Mouse (Mus musculus) CH12.LX (cell line): ENCODE measurements around the gene Defb22. TPM values are rescaled to one million over a fixed set of nuclear protein-coding genes. Genes with fewer than 3 reads are reported as not detected.

Source experiments
- DNase-seq: peaks from one replicate; pipeline ENCODE4 v3.0.0-alpha.2; 2013; ENCODE audit errors: extremely low read depth
- H3K27ac ChIP-seq: 2 replicates; pipeline ENCODE4 v1.5.1; 2012; ENCODE audit warnings: low read depth, mild to moderate bottlenecking, control low read depth, moderate library complexity; ENCODE audit not compliant: insufficient read depth
- H3K27me3 ChIP-seq: replicated peaks from 2 replicates; pipeline ENCODE3; 2012; ENCODE audit warnings: inconsistent platforms
- H3K36me3 ChIP-seq, 2 experiments: replicated peaks in 1 of 2; 2 replicates each; pipeline versions ENCODE3 to v1.6.1; 2012; ENCODE audit warnings: inconsistent platforms in 1 of 2, low read length in 1 of 2, mild to moderate bottlenecking in 1 of 2, mixed read lengths in 1 of 2, moderate library complexity in 1 of 2; ENCODE audit not compliant: control insufficient read depth in 1 of 2, insufficient read depth in 1 of 2
- H3K4me1 ChIP-seq, 2 experiments: 2 replicates each; pipeline ENCODE4 v1.6.1; 2012; ENCODE audit warnings: inconsistent platforms in 1 of 2, moderate library complexity in 1 of 2; ENCODE audit not compliant: insufficient read depth in 2 of 2, control insufficient read depth in 1 of 2
- H3K4me2 ChIP-seq: 2 replicates; pipeline ENCODE4 v1.6.1; 2012; ENCODE audit warnings: low read depth, mild to moderate bottlenecking, control low read depth; ENCODE audit not compliant: poor library complexity, insufficient read depth, severe bottlenecking
- H3K4me3 ChIP-seq, 3 experiments: fragments of 150-350 bp in 1 of 3; sonication (generic) in 1 of 3; replicated peaks in 1 of 3; 2 replicates each; pipeline versions ENCODE3 to v1.5.1; 2011 to 2012; ENCODE audit warnings: low read depth in 2 of 3, low read length in 2 of 3, mild to moderate bottlenecking in 2 of 3, moderate library complexity in 2 of 3, control low read depth in 1 of 3, improper control_type of control experiment in 1 of 3, inconsistent platforms in 1 of 3, mixed read lengths in 1 of 3; ENCODE audit not compliant: poor library complexity in 1 of 3
- H3K79me2 ChIP-seq: replicated peaks from 2 replicates; pipeline ENCODE4 v1.6.1; 2012; ENCODE audit warnings: mild to moderate bottlenecking, moderate library complexity; ENCODE audit not compliant: control insufficient read depth, poor library complexity, insufficient read depth, severe bottlenecking; ENCODE audit errors: extremely low read depth
- H3K9ac ChIP-seq: 2 replicates; pipeline ENCODE4 v1.6.1; 2012; ENCODE audit warnings: low read depth, mild to moderate bottlenecking, control low read depth, moderate library complexity; ENCODE audit not compliant: insufficient read depth
- H3K9me3 ChIP-seq: replicated peaks from 2 replicates; pipeline ENCODE3; 2012; ENCODE audit warnings: low read length, inconsistent platforms, mixed read lengths
- BHLHE40 ChIP-seq: IDR thresholded peaks from 2 replicates; pipeline ENCODE4 v1.6.1; 2011; ENCODE audit warnings: mild to moderate bottlenecking, low read depth, low read length, improper control_type of control experiment
- CTCF ChIP-seq, 2 experiments: IDR thresholded peaks in 1 of 2; conservative IDR thresholded peaks in 1 of 2; 2 replicates each; pipeline ENCODE4 v1.5.1; 2011 to 2012; ENCODE audit warnings: low read depth in 2 of 2, low read length in 2 of 2, improper control_type of control experiment in 1 of 2, inconsistent platforms in 1 of 2, mild to moderate bottlenecking in 1 of 2, moderate library complexity in 1 of 2
- ELF1 ChIP-seq: IDR thresholded peaks from 2 replicates; pipeline ENCODE4 v1.6.1; 2014; ENCODE audit warnings: low read depth, mild to moderate bottlenecking, inconsistent platforms, low read length, improper control_type of control experiment
- EP300 ChIP-seq: IDR thresholded peaks from 2 replicates; pipeline ENCODE4 v1.6.1; 2011; ENCODE audit warnings: low read length, improper control_type of control experiment
- ETS1 ChIP-seq: conservative IDR thresholded peaks from 2 replicates; pipeline ENCODE4 v1.6.1; 2012; ENCODE audit warnings: low read depth, mild to moderate bottlenecking, inconsistent platforms, low read length, improper control_type of control experiment, moderate library complexity
- GABPA ChIP-seq: IDR thresholded peaks from 2 replicates; pipeline ENCODE4 v1.6.1; 2012; ENCODE audit warnings: low read depth, low read length, improper control_type of control experiment, inconsistent platforms; ENCODE audit not compliant: insufficient replicate concordance
- HCFC1 ChIP-seq: IDR thresholded peaks from 2 replicates; pipeline ENCODE4 v1.6.1; 2012; ENCODE audit warnings: low read depth, mild to moderate bottlenecking, inconsistent platforms, low read length, improper control_type of control experiment
- IRF4 ChIP-seq: IDR thresholded peaks from 2 replicates; pipeline ENCODE4 v1.6.1; 2014; ENCODE audit warnings: low read depth, mild to moderate bottlenecking, inconsistent platforms, low read length, improper control_type of control experiment
- JUN ChIP-seq: IDR thresholded peaks from 2 replicates; pipeline ENCODE4 v1.6.1; 2011; ENCODE audit warnings: low read depth, mild to moderate bottlenecking, low read length, improper control_type of control experiment, moderate library complexity; ENCODE audit not compliant: insufficient read depth
- MAFK ChIP-seq: IDR thresholded peaks from 2 replicates; pipeline ENCODE4 v1.6.1; 2011; ENCODE audit warnings: low read length, improper control_type of control experiment; ENCODE audit not compliant: insufficient replicate concordance
- MAX ChIP-seq: IDR thresholded peaks from 2 replicates; pipeline ENCODE4 v1.6.1; 2011; ENCODE audit warnings: low read length, improper control_type of control experiment
- MEF2A ChIP-seq: IDR thresholded peaks from 2 replicates; pipeline ENCODE4 v1.6.1; 2014; ENCODE audit warnings: low read depth, mild to moderate bottlenecking, inconsistent platforms, low read length, improper control_type of control experiment, borderline replicate concordance
- POLR2A ChIP-seq: IDR thresholded peaks from 2 replicates; pipeline ENCODE4 v1.6.1; 2011; ENCODE audit warnings: low read depth, mild to moderate bottlenecking, improper control_type of control experiment, low read length
- POLR2AphosphoS2 ChIP-seq: IDR thresholded peaks from 2 replicates; pipeline ENCODE4 v1.6.1; 2011; ENCODE audit warnings: low read depth, low read length, improper control_type of control experiment
- RAD21 ChIP-seq: IDR thresholded peaks from 2 replicates; pipeline ENCODE4 v1.6.1; 2011; ENCODE audit warnings: low read depth, mild to moderate bottlenecking, low read length, improper control_type of control experiment, moderate library complexity
- TBP ChIP-seq: conservative IDR thresholded peaks from 2 replicates; pipeline ENCODE4 v1.6.1; 2011; ENCODE audit warnings: low read depth, low read length, improper control_type of control experiment
- UBTF ChIP-seq: IDR thresholded peaks from 2 replicates; pipeline ENCODE4 v1.6.1; 2012; ENCODE audit warnings: low read depth, mild to moderate bottlenecking, inconsistent platforms, low read length, improper control_type of control experiment, moderate library complexity
- ZKSCAN1 ChIP-seq: IDR thresholded peaks from 2 replicates; pipeline ENCODE4 v1.6.1; 2012; ENCODE audit warnings: low read depth, inconsistent platforms, low read length, improper control_type of control experiment, borderline replicate concordance
- dilution Hi-C: fragments of 300-500 bp; cut with MboI; formaldehyde crosslinking; loops from 2 replicates; pipeline ENCODE4 v1.14.3; 2020; ENCODE audit warnings: low sequenced_read_pairs; ENCODE audit not compliant: extremely low pct_unique_long_range_greater_than_20kb, extremely low pct_ligation_motif_present
- in situ Hi-C: fragments of 300-500 bp; cut with MboI; formaldehyde crosslinking; loops from 3 replicates; pipeline ENCODE4 v1.14.3; 2019; ENCODE audit warnings: low sequenced_read_pairs, low pct_ligation_motif_present, low pct_unique_long_range_greater_than_20kb, mixed read lengths
- polyA plus RNA-seq: library from polyadenylated mRNA; unstranded; fragments of >175 nt; gene quantifications from 2 replicates; pipeline ENCODE4 v1.2.1, GENCODE M21; 2012; ENCODE audit warnings: low read depth; ENCODE audit not compliant: insufficient read length
- total RNA-seq, 2 experiments: library from RNA; depleted of rRNA; stranded (reverse); fragments of 300-350 nt in 1 of 2; fragments of >200 nt in 1 of 2; gene quantifications; 2 replicates each; pipeline ENCODE4 v1.2.3; 2012 to 2014

Defb22 gene
- total and polyA plus RNA-seq, 3 experiments = not detected

DNA sequence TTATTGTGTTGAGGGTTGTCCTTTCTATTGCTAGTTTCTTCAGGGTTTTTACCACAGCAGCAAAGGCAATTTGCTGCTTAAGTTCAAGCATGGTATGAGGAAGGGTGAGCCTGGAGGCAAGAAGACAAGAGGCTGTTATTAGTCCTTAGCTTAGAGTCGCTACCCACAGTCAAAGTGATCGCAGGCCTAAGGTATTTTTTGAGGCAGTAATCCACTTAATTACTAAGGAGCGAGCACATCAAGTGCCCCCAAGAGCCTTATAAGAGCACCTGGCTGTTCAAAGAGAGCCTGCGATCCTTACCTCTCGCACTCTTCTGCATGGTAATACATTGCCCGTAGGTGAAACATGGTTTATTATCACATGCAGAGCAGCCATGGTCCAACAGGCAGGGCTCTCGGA is 8.2 kb downstream of the Defb22 start:
- in situ Hi-C loops = no loop called here
- no peak overlapping the region for H3K9ac ChIP-seq
- peaks cover 0 to 4% of the 10 kb centered on the region in 2 experiments; a peak in 1 of 4 replicates for H3K4me1 ChIP-seq
- H3K4me3 ChIP-seq = no peak overlapping the region
- DNase-seq = no peak
- H3K36me3 ChIP-seq = no peaks in the 10 kb centered on the region
- no peak overlapping the region for H3K4me2 ChIP-seq
- peaks cover 4% of the 10 kb centered on the region for H3K27me3 ChIP-seq
- H3K27ac ChIP-seq = no peak overlapping the region
- TF ChIP-seq ELF1 = no peak
- TF ChIP-seq, all 38 proteins: peak for 0
- Histone ChIP-seq H3K79me2 (no peaks in the 10 kb centered on the region), H3K9me3 (no peaks in the 10 kb centered on the region)
- dilution Hi-C loops = no loop called here

- Histone ChIP-seq H3K36me3 (no peaks in the 10 kb centered on the region), H3K27me3 (peaks cover 4% of the 10 kb centered on the region), H3K9me3 (no peaks in the 10 kb centered on the region), H3K4me2 (no peak overlapping the region), H3K9ac (no peak overlapping the region), H3K27ac (no peak overlapping the region), H3K4me3 (no peak overlapping the region), H3K79me2 (no peaks in the 10 kb centered on the region), H3K4me1 (peaks cover 0 to 4% of the 10 kb centered on the region in 2 experiments; a peak in 1 of 4 replicates)
- dilution Hi-C loops = no loop called here
- TF ChIP-seq IRF4 = no peak
- no peak for TF ChIP-seq CTCF (conservative IDR thresholded peaks at IDR 0.05 in 1 of 2, IDR thresholded peaks at IDR 0.05 in 1 of 2; ENCODE audit: low read depth in 2 of 2, low read length in 2 of 2)
- no peak for TF ChIP-seq TBP
- peak; percentile 18; the same call in 1 of the 2 replicates for TF ChIP-seq JUN
- TF ChIP-seq MAX = no peak
- TF ChIP-seq EP300 = no peak
- no peak for TF ChIP-seq UBTF
- peak; percentile 53 for TF ChIP-seq BHLHE40
- TF ChIP-seq GABPA = no peak
- no peak for TF ChIP-seq HCFC1
- TF ChIP-seq MAFK = no peak
- TF ChIP-seq ZKSCAN1 = no peak
- TF ChIP-seq RAD21 = no peak
- TF ChIP-seq ETS1 = no peak
- no peak for TF ChIP-seq MEF2A
- no peak for TF ChIP-seq POLR2AphosphoS2
- no peak for TF ChIP-seq POLR2A
- DNase-seq = no peak
- in situ Hi-C loops = no loop called here
These were observed 9.1 kb downstream of the Defb22 start for GRCm38 (mm10) chr2:152480881-152481280.
